Mouse (Mus musculus) spleen, adult 2 months (tissue): ENCODE measurements around the gene Galr3.

ENCODE experiments used
- CTCF ChIP-seq: fragments of 200-500 bp; IDR thresholded peaks from 2 replicates; pipeline ENCODE4 v1.5.1; 2011; ENCODE audit warnings: mild to moderate bottlenecking, inconsistent platforms; ENCODE audit not compliant: insufficient read depth, insufficient read length, insufficient replicate concordance; ENCODE audit errors: extremely low read depth
- POLR2A ChIP-seq: fragments of 200-500 bp; IDR thresholded peaks from 2 replicates; pipeline ENCODE4 v1.6.1; 2011; ENCODE audit warnings: low read depth, low read length, inconsistent platforms

GRCm38 (mm10) chr15:79075658-79076365 lies 34.1 kb downstream of the Galr3 start:
- no peak for TF ChIP-seq CTCF
- no peak for TF ChIP-seq POLR2A
